Mouse (Mus musculus) heart, embryonic 13.5 days (tissue): Measurements from ENCODE around the gene Eepd1. TPM values are rescaled to one million over a fixed set of nuclear protein-coding genes. Genes with fewer than 3 reads are reported as not detected.
A peak's percentile ranks its signal among the peaks of the same experiment; 100 is the strongest.
"Not testable (repeated sequence)": the region's sequence is repeated elsewhere in the genome, so short reads cannot be mapped to it uniquely, and the experiment has no call there.

Experiments
- ATAC-seq: fragments of 200-750 bp; cut with Nextera tagmentation; 2 replicates; pipeline ENCODE4 v1.8.0; 2017; ENCODE audit warnings: moderate TSS enrichment; ENCODE audit not compliant: insufficient number of reproducible peaks, low FRiP score, low TSS enrichment; ENCODE audit errors: extremely low read depth
- H3K27ac ChIP-seq: fragments of 300-500 bp; sonication (generic); replicated peaks from 2 replicates; pipeline ENCODE4 v1.5.1; 2015; ENCODE audit warnings: moderate library complexity, mild to moderate bottlenecking, inconsistent platforms
- H3K27me3 ChIP-seq: fragments of 300-500 bp; sonication (generic); replicated peaks from 2 replicates; pipeline ENCODE4 v1.6.1; 2015; ENCODE audit warnings: mild to moderate bottlenecking, inconsistent platforms
- H3K36me3 ChIP-seq: fragments of 300-500 bp; sonication (generic); 2 replicates; pipeline ENCODE4 v1.6.1; 2015; ENCODE audit warnings: mild to moderate bottlenecking, inconsistent platforms
- H3K4me1 ChIP-seq: fragments of 300-500 bp; sonication (generic); 2 replicates; pipeline ENCODE4 v1.6.1; 2015; ENCODE audit warnings: inconsistent platforms
- H3K4me2 ChIP-seq: fragments of 300-500 bp; sonication (generic); 2 replicates; pipeline ENCODE4 v1.6.1; 2015; ENCODE audit warnings: inconsistent platforms, mild to moderate bottlenecking, moderate library complexity
- H3K4me3 ChIP-seq: fragments of 300-500 bp; sonication (generic); 2 replicates; pipeline ENCODE4 v1.5.1; 2015; ENCODE audit warnings: moderate library complexity, mild to moderate bottlenecking, inconsistent platforms
- H3K9ac ChIP-seq: fragments of 300-500 bp; sonication (generic); 2 replicates; pipeline ENCODE4 v1.6.1; 2015; ENCODE audit warnings: inconsistent platforms, mild to moderate bottlenecking, moderate library complexity
- H3K9me3 ChIP-seq: fragments of 300-500 bp; sonication (generic); 2 replicates; pipeline ENCODE4 v1.6.1; 2016; ENCODE audit warnings: inconsistent platforms
- WGBS: fragments of 180-500 bp; shearing (Covaris S2); methylation state at CpG from one replicate; pipeline ENCODE4 v1.1.7; 2015; ENCODE audit warnings: mixed read lengths; 5-methylcytosine and 5-hydroxymethylcytosine counted together
- polyA plus RNA-seq: library from polyadenylated mRNA; unstranded; fragments of >200 nt; fragmentation: Nextera tagmentation; extraction: Ambion mirVana; gene quantifications from 2 replicates; pipeline ENCODE4 v1.2.1, GENCODE M21; 2015

The Eepd1 gene
- 21.4 and 23.2 TPM in 2 replicates for polyA plus RNA-seq

DNA sequence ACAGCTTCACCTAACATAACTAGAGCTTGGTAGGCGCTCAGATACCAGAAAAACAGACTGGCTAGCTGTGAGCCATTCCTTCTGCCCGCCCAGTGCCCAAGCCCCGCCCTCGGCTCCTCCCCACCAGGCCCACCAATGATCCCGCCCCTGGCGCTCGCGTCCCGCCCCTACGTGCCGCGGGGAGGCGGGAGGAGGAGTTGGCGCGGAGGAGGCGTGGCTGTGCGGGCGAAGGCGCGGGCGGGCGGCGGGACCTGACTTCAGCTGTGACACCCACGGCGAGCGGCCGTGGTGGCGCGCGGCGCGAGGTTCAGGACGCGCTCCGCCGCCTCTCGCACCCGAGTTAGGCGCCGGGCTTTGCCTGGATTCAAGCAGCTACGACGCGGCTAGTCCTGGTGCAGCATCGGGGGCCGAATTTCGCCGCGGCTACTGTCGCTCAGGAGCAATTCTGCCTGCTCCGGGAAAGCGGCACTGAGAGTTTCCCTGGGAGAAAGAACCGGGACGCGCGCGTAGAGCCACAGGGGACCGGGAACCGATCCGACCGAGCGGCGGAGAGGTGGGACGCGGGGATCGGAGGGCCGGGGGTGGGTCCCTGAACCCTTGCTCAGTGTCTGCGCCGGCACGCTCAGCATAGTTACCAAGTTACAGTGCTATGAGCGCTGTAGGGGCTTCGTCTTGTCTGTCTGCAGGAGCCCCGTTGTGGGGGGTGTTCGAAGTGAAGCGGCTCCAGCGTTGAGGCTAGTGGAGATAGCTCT is at the start of gene Eepd1:
Eepd1 (plus strand) TSS at position 204 of the 752 bp plus-strand sequence.
- H3K27ac ChIP-seq: peak within 1 kb of the TSS; percentile 74
- peak within 1 kb of the TSS; percentile 82 for H3K4me3 ChIP-seq
- under 1% methylated on average over 62 of the region's 75 CpGs for WGBS
- ATAC-seq: peak; percentile 91
- peak within 1 kb of the TSS; percentile 87 for H3K9ac ChIP-seq
- H3K27me3 ChIP-seq: no peaks in the 10 kb centered on the region
- no peaks in the 10 kb centered on the region for H3K36me3 ChIP-seq
- peak within 1 kb of the TSS; percentile 85 for H3K4me2 ChIP-seq
- H3K9me3 ChIP-seq: no peaks in the 10 kb centered on the region
- peaks cover 46% of the 10 kb centered on the region for H3K4me1 ChIP-seq

DNA sequence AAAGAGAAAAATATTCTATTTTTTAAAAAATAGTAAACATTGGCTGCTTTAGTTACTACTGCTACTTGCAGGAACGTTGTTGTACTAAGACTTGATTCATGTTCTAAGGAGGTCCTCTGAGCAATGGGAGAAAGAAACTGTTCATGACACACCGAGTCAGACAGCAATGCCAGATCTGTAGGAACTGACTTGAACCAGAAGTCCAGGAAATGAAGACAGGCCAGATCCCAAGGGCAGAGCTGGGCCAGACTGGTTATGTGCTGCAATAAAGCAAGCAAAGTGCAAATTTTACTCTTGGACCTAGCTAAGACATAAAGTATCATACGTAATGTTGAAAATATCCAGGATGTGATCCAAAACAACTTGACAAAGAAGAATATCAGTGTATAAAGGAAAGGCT is 42.5 kb upstream of the Eepd1 start:
- WGBS: 84% methylated on average over 3 of the region's 3 CpGs
- ATAC-seq: no peak
- Histone ChIP-seq H3K4me3 (no peak overlapping the region), H3K4me1 (no peaks in the 10 kb centered on the region), H3K9ac (no peak overlapping the region), H3K27me3 (no peaks in the 10 kb centered on the region), H3K4me2 (no peak overlapping the region), H3K9me3 (no peaks in the 10 kb centered on the region), H3K27ac (no peak overlapping the region), H3K36me3 (no peaks in the 10 kb centered on the region)

- H3K9me3 ChIP-seq, ATAC-seq, H3K4me2 ChIP-seq, H3K4me3 ChIP-seq, H3K27ac ChIP-seq, H3K9ac ChIP-seq, H3K27me3 ChIP-seq, H3K36me3 ChIP-seq, H3K4me1 ChIP-seq: not testable (repeated sequence)
- 89% methylated on average over 5 of the region's 5 CpGs for WGBS
These were observed 41.3 kb upstream of the Eepd1 start for GRCm38 (mm10) chr9:25440046-25440445.

- Histone ChIP-seq H3K27ac (no peak overlapping the region), H3K4me2 (no peak overlapping the region), H3K4me3 (no peak overlapping the region), H3K9ac (no peak overlapping the region), H3K27me3 (no peaks in the 10 kb centered on the region), H3K9me3 (no peaks in the 10 kb centered on the region), H3K36me3 (no peaks in the 10 kb centered on the region), H3K4me1 (no peaks in the 10 kb centered on the region)
- ATAC-seq: no peak
These were observed 39.3 kb upstream of the Eepd1 start for GRCm38 (mm10) chr9:25442041-25442440.

DNA sequence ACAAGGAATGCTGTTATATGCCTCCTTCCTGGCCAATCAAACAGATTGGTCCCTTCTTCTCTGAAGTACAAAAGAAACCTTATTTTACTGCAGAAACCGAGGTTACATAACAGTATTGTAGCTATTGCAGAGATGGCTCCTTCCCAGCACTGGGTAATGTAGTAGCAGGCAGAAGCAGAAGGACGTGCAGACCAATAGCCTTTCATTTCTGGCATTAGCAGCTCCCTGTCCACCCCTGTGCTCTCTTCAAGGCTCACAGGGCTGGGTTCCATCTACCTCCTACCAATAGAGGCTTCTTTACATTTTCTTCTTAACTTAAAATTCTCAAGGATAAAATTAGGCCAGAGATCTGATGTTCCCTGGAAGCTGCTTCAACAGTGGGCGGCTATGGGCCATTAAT is 38.3 kb upstream of the Eepd1 start:
- WGBS: 69% methylated on average over 3 of the region's 3 CpGs

DNA sequence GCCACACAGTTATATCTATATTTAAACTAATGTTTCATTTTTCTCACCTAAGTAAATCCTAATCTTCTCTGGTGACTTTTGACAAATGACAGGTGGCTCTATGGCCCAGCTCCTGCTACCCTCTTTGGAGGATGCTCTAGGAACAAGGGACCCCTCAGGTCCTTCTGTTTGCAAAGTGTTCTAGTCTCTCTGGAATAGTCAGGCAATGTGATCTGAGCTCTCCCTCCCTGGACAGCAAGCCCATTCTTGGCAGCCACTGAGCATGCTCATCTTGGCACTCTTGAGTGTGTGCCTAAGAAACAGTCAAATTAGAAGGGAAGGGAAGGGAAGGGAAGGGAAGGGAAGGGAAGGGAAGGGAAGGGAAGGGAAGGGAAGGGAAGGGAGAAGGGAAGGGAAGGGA is 37.8 kb upstream of the Eepd1 start:
- no peak for ATAC-seq
- H3K4me3 ChIP-seq: no peak overlapping the region
- H3K9me3 ChIP-seq: no peaks in the 10 kb centered on the region
- H3K36me3 ChIP-seq: no peaks in the 10 kb centered on the region
- H3K4me2 ChIP-seq: no peak overlapping the region
- H3K27me3 ChIP-seq: no peaks in the 10 kb centered on the region
- no peaks in the 10 kb centered on the region for H3K4me1 ChIP-seq
- H3K9ac ChIP-seq: no peak overlapping the region
- H3K27ac ChIP-seq: no peak overlapping the region

More for the DNA sequence above, 38.3 kb upstream of the Eepd1 start:
- H3K27me3 ChIP-seq: no peaks in the 10 kb centered on the region
- no peak overlapping the region for H3K27ac ChIP-seq
- H3K4me3 ChIP-seq: no peak overlapping the region
- no peaks in the 10 kb centered on the region for H3K9me3 ChIP-seq
- H3K4me1 ChIP-seq: no peaks in the 10 kb centered on the region
- H3K36me3 ChIP-seq: no peaks in the 10 kb centered on the region
- H3K9ac ChIP-seq: no peak overlapping the region
- H3K4me2 ChIP-seq: no peak overlapping the region
- ATAC-seq: no peak

GRCm38 (mm10) chr9:25450394-25450793 is 31.0 kb upstream of the Eepd1 start:
- WGBS: 51% methylated on average over 4 of the region's 4 CpGs
- Histone ChIP-seq H3K9me3 (no peaks in the 10 kb centered on the region), H3K27me3 (no peaks in the 10 kb centered on the region), H3K36me3 (no peaks in the 10 kb centered on the region), H3K4me1 (no peaks in the 10 kb centered on the region), H3K4me2 (no peak overlapping the region), H3K9ac (no peak overlapping the region), H3K4me3 (no peak overlapping the region), H3K27ac (no peak overlapping the region)
- ATAC-seq: no peak

- Histone ChIP-seq H3K9me3 (no peaks in the 10 kb centered on the region), H3K4me3 (no peak overlapping the region), H3K36me3 (no peaks in the 10 kb centered on the region), H3K4me2 (no peak overlapping the region), H3K9ac (no peak overlapping the region), H3K27me3 (no peaks in the 10 kb centered on the region), H3K27ac (no peak overlapping the region), H3K4me1 (no peaks in the 10 kb centered on the region)
- 65% methylated on average over 2 of the region's 2 CpGs for WGBS
- no peak for ATAC-seq
These were observed 26.3 kb upstream of the Eepd1 start for GRCm38 (mm10) chr9:25455027-25455426.

DNA sequence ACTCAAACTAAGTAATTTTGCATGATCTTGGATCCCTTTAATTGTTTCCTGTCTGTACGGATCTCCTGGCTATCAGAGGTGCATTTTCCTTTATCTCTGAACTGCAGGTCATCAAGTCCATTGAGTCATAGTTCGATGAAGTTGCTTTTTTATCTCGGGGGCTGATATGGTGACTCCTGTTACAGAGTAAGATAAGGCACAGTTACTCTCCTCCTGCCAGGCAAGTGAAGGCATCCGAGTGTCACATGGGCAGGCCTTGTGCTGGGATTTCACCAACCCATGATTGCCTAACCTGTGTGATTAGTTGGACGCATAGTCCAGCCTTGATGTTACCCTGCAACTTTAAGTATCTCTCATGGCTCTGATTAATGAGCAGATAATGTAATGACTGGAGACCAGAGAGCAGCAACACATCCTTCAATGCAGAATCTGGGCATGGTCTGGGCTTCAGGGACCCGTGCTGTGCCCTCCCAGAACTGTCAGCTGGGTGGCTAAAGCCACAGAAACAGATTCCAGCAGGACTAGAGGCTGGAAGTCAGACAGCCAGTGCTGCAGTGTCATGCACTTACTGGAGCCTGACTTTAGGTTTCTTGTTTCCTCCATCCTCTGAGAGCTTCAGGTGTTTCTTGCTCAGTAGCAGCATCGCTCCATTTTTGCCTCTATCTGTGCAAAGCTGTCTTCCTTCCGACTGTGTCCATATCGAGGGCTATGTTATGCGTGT is 20.4 kb upstream of the Eepd1 start:
- 47% methylated on average over 10 of the region's 10 CpGs for WGBS
- Histone ChIP-seq H3K9ac (no peak overlapping the region), H3K4me2 (no peak overlapping the region), H3K9me3 (no peaks in the 10 kb centered on the region), H3K4me1 (peaks cover 10% of the 10 kb centered on the region), H3K27ac (no peak overlapping the region), H3K27me3 (no peaks in the 10 kb centered on the region), H3K4me3 (no peak overlapping the region), H3K36me3 (no peaks in the 10 kb centered on the region)
- no peak for ATAC-seq

DNA sequence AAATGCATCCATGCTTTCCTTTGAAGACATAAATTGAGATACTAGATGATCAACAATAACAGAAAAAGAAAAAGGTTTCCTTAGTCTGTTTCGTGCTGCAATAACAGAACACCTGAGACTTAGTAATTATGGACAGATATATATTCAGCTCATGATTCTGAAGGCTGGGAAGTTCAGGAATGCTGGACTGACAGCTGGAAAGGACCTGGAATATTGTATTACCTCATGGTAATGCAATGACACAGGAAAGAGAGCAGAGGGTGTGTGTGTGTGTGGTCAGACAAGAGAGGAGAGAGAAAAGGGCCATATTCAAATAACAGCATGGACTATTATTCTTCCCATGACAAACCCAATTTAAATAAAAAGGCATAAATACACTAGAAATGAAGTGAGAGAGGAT is 17.0 kb upstream of the Eepd1 start:
- H3K9me3 ChIP-seq: peaks cover 10% of the 10 kb centered on the region; the same call in 1 of the 2 replicates
- WGBS: 54% methylated on average over 1 of the region's 1 CpGs
- H3K36me3 ChIP-seq: no peaks in the 10 kb centered on the region
- H3K4me1 ChIP-seq: peaks cover 10% of the 10 kb centered on the region
- H3K4me2 ChIP-seq: no peak overlapping the region
- H3K4me3 ChIP-seq: no peak overlapping the region
- H3K27ac ChIP-seq: no peak overlapping the region
- no peaks in the 10 kb centered on the region for H3K27me3 ChIP-seq
- ATAC-seq: no peak
- H3K9ac ChIP-seq: no peak overlapping the region

- 85% methylated on average over 7 of the region's 7 CpGs for WGBS
- H3K4me2 ChIP-seq: no peak overlapping the region
- no peaks in the 10 kb centered on the region for H3K27me3 ChIP-seq
- H3K4me1 ChIP-seq: peaks cover 26% of the 10 kb centered on the region
- H3K9me3 ChIP-seq: no peaks in the 10 kb centered on the region
- H3K36me3 ChIP-seq: no peaks in the 10 kb centered on the region
- no peak overlapping the region for H3K27ac ChIP-seq
- H3K4me3 ChIP-seq: no peak overlapping the region
- no peak overlapping the region for H3K9ac ChIP-seq
- ATAC-seq: no peak
These were observed 1.8 kb upstream of the Eepd1 start for GRCm38 (mm10) chr9:25479392-25480020.
